Mouse (Mus musculus): ENCODE measurements around the gene Olfr398.

Gene Olfr398

DNA sequence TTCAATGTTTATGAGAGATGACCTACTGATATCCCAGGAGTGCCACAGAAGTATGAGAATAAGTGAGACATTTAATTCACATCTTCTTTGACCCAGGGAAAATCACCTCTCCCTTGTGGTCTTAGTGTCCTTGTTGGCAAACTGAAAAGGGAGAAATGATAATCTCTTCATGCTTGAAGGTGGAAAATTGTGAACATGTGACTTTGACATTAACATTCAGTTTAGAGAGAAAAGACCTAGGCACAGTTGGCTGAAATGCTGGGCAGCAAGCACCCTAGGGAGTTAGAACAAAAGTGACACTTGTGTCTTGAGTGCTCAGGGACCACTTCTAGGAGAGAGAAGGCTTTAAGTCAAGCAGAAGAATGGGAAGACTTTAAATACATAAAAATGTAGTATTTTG, at the start of gene Olfr398:
Gene Olfr398 (minus strand): TSS at position 101 of the 400 bp plus-strand sequence.
- DNase-seq (ENCODE audit: low read depth), result no peak

DNA sequence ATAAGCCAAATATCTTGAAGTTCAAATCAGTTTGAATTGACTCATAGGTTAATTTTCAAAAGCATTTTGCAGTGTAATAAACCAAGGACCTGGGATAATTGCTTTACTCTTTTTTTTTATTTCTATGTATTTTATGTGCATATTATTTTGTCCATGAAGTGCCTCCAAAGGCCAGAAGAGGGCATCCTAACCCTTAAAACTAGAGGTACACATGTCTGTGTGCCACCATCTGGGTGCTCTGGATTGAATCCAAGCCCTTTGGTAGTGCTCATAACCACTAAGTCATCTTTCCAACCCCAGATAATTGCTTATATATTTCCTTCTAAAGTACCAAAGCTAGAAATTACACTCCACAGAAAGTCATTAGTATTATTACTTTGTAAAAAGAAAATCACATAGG, 2.9 kb upstream of the Olfr398 start:
- no peak for DNase-seq (ENCODE audit: low read depth)

DNA sequence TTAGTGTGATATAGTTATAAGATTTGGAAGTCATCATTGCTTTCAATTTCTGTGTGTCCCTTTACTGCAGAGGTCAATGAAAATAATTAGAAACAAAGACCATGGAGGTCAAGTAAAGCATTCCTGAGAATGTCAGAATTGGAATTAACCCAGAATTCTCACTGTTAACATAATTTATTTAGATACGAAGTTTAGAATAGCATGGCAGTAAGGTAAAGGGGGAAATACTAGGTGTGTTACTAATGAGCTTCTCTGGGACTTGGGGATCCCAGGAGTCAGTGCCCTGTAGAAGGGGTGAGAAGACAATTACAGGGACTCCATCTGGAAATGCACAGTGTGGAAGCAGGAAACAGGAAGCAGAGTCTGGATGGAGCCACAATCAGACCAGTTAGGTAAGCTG, 29.7 kb downstream of the Olfr398 start, which contains the start of gene Olfr397:
Gene Olfr397 (plus strand): TSS at position 301 of the 400 bp plus-strand sequence.
- no peak for DNase-seq (ENCODE audit: low read depth)

DNA sequence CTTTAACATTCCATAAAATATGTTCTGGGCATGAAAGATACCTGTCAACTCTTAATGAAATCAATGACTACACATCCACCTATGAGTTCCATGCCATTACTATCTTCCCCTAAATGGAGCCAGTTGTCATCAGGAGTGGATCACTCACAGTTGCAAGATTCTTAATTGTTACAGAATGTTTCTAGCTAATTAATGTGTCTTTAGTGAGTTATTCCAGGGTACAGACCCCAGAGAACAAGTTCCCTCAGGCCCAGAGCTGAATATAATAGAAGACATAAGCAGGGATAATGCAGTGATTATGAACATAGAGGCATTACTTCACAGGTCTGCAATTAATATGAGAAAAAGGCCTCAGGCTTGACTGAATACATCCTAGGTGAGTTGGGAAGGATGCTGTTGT, 53.8 kb downstream of the Olfr398 start, which contains the start of gene Olfr23:
Gene Olfr23 (plus strand): TSS at position 301 of the 400 bp plus-strand sequence.
- no peak for DNase-seq (ENCODE audit: low read depth)

Measured in c-Kit-positive CD71-negative TER-119-negative erythroid progenitor cells, embryonic 14.5 days (primary cell).